Mouse (Mus musculus): ENCODE measurements around the gene Cdk2ap1.
"Not testable (repeated sequence)": the region's sequence is repeated elsewhere in the genome, so short reads cannot be mapped to it uniquely, and the experiment has no call there.

- not testable (repeated sequence) for TF ChIP-seq CTCF, EP300 (IDR thresholded peaks at IDR 0.05; ENCODE audit: low read depth)
Observed at GRCm38 (mm10) chr5:124341753-124342339, 21.0 kb downstream of the Cdk2ap1 start.

All from liver, embryonic 14.5 days (tissue).